Mouse (Mus musculus) kidney, adult 2 months (tissue): ENCODE measurements around the gene Gpr85.

Experiments
- CTCF ChIP-seq: fragments of 200-500 bp; conservative IDR thresholded peaks from 2 replicates; pipeline ENCODE4 v1.5.1; 2011; ENCODE audit warnings: low read depth, mild to moderate bottlenecking, control low read depth, low read length, moderate library complexity, mixed read lengths; ENCODE audit not compliant: insufficient read depth, insufficient read length
- POLR2A ChIP-seq: fragments of 200-500 bp; IDR thresholded peaks from one replicate; pipeline ENCODE4 v1.6.1; 2011; ENCODE audit warnings: low read depth, low read length, control low read depth

DNA sequence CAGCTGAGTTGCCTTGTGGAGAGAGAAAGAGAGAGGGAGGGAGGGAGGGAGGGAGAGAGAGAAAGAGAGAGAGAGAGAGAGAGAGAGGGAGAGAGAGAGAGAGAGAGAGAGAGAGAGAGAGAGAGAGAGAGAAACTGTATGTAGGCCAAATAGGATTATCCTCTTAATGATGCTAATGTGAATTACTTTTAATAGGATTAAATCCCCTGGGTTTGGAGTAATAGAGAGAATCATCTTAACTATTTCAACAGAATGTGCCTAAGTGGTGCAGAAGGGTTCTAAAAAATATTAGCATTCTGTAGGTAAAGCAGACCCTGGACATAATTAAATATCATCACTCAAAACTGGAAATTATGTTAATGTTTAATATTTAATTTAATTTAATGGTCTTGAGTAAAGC lies 42.4 kb downstream of the Gpr85 start:
- TF ChIP-seq CTCF (no peak), POLR2A (no peak)
